Mouse (Mus musculus) heart, postnatal 25 days (tissue): ENCODE results near the gene Grik5. TPM values are rescaled to one million over a fixed set of nuclear protein-coding genes. Genes with fewer than 3 reads are reported as not detected.

Experiments used
- DNase-seq: peaks from one replicate; pipeline ENCODE4 v3.0.0; 2022; ENCODE audit warnings: low spot score
- intact Hi-C: fragments of 180-260 bp; cut with DNase I; formaldehyde crosslinking; loops from one replicate; pipeline ENCODE4 v1.15.1; 2025
- total RNA-seq, 2 experiments: library from RNA; stranded (reverse); gene quantifications; 2 replicates each; pipeline ENCODE4 v1.2.3; 2021

Grik5 gene
- 1 to 10 TPM; 4.5 to 4.8 TPM for total RNA-seq

DNA sequence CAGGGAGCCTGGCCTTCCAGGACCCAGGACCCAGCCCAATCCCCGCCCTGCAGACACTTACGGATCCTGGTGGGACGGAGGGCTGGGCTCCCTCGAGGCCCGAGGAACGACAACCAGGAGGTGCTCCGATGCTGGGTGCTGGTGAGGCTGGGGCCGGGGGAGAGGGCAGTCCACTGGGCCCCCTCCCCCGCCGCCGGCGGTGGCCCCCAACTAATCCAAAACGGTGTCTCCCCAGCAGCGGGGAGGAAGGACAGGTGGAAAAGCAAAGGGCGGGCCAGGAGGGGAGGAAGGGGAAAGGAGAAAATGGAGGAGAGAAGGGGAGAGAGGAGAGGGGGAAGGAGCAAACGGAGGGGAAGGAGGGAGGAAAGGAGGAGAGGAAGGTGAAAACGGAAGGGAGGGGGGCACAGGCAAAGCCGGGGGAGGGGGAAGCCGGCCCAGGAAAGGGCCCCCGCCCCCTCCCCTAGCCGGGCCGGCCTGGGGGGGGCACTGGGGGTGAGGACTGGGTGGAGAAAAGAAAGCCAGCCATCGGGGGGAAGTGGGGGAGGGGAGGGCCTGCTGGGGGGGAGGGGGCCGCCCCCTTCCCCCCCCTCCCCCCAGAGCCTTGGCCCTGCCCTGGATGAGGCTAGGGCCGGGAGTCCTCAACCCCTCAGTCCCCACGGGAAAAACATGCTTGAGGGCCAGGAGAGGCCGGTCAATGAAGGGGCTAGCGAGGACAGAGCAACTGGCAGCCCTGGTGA is at the start of gene Grik5, which contains the start of gene Zfp574:
TSS of gene Grik5 (minus strand) at position 368 of the 737 bp plus-strand sequence.
TSS of gene Zfp574 (plus strand) at position 589 of the 737 bp plus-strand sequence.
- no peak for DNase-seq
- intact Hi-C loops: loop anchor here (10.0 kb wide), 1 partner anchor 187 kb away; the partner anchor contains the start of gene Rps19

DNA sequence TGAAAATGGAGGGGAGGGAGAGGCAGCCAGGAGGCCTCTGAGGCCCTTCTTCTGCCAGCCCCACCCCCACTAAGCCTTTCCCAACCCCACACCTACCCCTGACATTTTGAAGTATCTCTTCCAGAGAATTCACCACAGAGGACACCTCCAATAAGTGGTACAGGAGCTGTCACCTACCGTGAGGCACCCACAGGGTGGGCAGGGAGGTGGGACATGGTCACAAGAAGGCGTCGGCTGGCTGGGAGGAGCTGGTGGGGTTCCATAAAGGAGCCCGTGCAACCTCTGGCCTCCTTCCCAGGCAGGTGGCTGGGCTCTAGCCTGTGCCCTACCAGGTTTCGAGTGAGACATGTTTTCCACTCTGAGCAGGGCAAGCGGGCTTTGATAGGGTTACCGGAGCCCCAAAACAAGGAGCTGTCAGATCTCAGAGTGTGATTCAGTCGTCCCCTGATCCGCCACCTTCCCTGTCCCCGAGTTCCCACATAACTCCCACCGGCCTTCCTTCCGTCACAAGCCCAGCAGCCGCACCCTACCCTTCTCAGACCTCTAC is 49.2 kb upstream of the Grik5 start:
- intact Hi-C loops: no loop called here
- no peak for DNase-seq

DNA sequence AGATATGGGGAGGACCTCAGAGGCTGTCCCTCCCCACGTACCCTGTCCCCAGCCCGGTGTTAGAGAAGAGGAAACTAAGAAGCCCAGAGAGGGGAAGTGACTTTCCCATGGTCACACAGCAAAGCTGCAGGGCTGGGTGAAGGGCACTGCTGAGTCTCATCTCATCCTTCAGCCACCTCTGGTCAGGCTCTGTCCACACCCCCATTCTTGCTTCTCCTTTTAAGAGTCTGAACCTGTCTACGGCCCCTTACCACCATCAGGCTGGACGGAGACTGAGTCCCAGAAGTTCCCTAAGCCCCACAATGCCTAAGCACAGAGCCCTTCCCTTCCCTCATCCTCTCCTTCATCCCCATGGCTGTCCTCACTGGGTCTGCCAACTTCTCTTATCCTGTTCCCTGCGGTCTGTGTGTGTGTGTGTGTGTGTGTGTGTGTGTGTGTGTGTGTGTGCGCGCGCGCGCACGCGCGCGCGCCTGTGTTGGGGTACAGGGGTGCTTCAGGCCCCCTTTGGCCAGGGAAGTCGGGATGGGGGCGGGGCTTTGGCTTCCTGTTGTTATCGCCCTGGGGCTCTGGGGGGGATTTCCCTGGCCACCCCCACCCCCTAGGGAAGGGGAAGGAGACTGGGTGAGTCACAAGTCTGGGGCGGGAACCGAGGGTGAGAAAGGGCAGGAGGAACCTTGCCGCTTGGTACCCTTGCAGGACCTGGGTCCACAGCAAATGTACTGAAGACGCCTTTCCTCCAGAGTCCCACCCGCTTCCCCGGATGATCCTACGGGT is 48.1 kb upstream of the Grik5 start:
- DNase-seq: peak; percentile 14
- intact Hi-C loops: no loop called here

DNA sequence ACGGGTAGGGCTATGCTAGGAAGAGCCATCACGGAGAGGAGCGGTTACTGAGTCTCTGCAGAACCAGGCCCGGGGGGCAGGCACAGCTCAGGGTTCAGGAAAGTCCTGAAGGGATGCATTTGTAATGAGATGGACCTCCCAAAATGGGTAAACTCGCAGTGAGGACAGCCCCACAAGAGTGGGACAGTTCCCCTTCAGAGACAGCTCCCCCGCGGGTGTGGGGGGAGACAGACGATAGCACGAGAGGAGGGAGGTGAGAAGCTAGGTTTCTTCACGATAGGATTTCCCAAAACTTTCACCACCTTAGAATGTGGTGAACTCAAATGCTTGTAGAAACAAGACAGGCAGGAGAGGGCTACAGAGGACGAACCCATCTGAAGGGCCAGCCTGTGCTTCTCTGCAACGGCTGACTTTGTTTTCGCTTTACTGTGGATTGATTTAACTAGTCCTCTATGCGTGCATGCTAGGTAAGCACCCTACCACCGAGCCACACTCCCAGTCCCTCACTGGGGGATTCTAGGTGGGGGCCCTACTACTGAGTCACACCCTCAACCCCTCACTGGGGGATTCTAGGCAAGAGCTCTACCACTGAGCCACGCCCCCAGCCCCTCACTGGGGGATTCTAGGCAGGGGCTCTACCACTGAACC is 40.9 kb upstream of the Grik5 start:
- intact Hi-C loops: no loop called here
- DNase-seq: no peak

DNA sequence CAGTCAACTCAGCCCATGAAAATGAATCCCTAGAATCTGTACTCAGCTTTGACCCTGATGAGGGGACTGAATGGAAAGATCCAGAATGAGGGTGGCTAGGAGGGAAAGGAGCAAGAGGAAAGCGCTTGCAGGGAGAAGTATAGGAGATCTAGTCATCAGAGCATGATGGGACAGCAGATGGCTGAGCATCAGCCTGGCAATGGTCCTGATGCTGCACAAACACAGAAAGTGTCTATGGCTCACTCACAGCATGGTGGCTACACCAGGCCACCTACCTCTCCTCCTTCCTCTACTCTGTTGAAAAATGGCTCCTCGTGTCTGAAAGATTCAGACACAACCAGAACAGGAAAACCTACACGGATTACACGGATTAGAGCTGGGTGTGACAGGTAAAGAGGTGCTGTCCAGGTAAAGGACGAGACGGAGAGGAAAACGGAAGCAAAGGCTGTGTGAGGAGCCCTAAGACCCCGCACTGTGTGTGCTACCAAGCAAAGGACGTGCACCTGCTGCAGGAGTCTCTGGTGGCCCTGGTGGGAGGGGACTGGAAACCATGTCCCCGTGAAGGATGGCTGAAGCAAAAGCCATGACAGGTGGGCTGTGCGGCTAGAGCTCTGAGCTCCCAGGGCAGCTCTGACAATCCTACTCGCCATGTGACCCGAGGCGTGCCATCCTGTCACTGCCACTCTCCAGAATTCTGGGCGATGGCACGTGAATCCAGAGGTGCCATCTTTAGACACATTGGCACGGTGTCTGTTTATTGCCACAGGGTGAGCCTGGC is 40.2 kb upstream of the Grik5 start:
- intact Hi-C loops: no loop called here
- no peak for DNase-seq

DNA sequence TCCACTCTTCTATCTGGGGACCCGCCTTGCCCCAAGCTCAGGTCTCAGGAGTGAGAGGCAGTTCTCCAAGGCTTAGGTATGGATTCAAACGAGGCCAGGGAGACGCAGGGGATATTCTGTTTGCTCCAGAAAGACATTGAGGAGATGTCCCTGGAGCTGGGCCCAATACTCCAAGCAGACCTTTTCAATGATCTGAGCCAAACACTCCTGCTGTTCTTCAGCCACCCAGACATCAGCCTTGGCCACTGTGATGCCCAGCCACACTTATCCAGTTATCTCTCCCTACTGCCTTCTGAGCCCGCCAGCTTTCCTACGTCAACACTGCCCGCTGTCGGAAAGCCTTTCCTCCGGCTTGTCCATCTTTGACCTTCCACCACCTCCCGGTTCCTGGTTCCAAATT is 38.2 kb upstream of the Grik5 start:
- intact Hi-C loops: no loop called here
- DNase-seq: no peak

GRCm38 (mm10) chr7:25109355-25109754 is 37.2 kb upstream of the Grik5 start:
- intact Hi-C loops: no loop called here
- DNase-seq: no peak

GRCm38 (mm10) chr7:25106790-25107502 is 34.8 kb upstream of the Grik5 start:
- intact Hi-C loops: loop anchor here (2.0 kb wide), 1 partner anchor 80 kb away; no protein-coding TSS in a partner anchor
- DNase-seq: no peak

DNA sequence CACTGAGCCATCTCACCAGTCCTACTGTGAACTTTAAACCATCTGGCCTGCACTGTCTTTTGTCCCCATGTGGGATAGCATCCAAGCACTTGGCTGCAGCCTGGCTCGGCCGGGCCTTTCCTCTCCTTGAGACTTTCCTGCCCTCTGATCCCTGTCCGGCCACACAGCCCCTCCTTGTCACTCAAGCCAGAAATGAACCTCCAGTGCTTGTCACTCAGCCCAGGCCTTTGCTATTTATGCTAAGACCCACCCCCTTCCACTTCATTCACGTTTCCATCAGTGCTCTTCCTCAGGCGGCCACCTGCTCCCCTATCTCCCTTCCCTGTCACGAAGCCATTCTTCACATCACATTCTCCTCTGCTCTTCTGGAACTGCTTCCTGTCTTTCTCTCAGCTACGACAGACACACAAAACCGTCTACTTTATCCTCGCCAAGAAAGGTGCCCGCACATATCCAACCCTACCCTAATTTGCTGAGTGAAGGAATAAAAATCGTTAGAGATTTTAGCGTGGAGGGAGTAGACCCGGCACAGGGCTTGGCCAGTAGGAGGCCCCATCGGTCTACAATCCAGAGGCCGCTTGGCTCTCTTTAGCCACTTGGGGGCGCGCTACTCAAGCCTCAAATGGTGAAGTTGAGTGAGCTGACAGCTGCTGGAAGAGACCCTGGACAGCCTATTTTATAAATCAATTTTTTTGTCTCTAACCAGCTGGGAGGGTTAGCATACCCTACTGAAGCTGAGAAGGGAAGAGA is 33.4 kb upstream of the Grik5 start:
- DNase-seq: peak; percentile 31
- intact Hi-C loops: loop anchor here (2.0 kb wide), 1 partner anchor 81 kb away; no protein-coding TSS in a partner anchor

DNA sequence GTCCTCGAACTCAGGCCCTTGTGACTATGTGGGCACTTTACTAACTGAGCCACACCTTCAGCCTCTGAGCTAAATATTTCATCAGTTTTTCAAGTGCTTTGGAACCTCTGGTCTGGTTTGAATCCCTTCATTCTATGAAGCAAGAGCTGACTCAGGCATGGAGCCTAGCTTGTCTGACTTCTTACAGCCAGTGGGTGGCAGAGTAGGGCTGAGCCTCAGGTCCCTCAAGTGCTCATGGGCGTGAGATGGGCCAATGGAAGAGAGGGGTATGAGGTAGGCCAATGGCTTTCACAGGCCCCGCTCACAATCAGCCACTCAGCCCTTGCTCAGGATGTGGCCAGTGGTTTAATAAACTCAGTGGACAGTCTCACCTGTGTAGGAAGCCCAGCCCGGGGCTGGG is 27.4 kb upstream of the Grik5 start:
- intact Hi-C loops: no loop called here
- no peak for DNase-seq

GRCm38 (mm10) chr7:25098169-25098568 is 26.0 kb upstream of the Grik5 start:
- DNase-seq: no peak
- intact Hi-C loops: no loop called here

- DNase-seq: no peak
- intact Hi-C loops: no loop called here
Observed at GRCm38 (mm10) chr7:25089875-25090274, 17.7 kb upstream of the Grik5 start.

DNA sequence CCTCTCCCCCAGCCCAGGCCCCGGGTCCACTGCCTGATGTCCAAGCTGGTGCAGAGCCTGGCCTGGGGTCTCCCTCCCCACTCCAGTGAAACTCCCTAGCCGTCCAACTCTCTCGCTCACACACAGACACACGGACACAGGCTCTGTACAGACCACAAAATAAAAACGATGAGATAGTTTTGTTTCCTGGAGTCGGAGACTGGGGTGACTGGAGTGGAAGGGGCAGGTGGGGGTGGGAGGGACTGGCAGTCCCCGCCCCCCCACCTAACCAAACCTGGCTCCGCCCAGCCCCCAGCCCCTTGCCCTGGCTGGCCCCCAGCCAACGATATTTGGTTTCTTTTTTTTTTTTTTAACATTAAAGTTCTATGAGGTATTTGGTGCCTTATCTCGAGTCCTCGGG is 16.8 kb upstream of the Grik5 start:
- intact Hi-C loops: no loop called here

DNA sequence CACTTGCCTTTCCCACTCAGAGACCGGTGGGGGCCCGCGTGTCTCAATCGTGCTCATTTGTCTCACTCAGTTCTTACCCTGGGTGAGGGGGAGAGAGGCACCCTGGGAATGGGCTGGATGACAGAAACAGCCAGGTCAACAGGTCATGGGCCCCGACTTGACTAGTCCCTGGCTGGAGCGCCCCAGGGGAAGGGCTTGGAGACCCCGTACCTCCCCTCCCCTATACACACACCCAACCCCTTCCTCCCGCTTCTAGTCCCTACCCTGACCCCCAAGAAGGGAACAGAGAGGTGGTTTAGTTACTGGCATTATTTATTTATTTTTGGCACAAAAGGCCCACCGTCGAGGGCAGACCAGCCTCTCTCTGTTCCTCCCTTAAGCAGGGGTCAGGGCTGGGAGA is 16.4 kb upstream of the Grik5 start:
- no peak for DNase-seq
- intact Hi-C loops: no loop called here

More for the DNA sequence above, 16.8 kb upstream of the Grik5 start:
- DNase-seq: no peak

GRCm38 (mm10) chr7:25087972-25088371 is 15.8 kb upstream of the Grik5 start:
- intact Hi-C loops: no loop called here
- DNase-seq: no peak

DNA sequence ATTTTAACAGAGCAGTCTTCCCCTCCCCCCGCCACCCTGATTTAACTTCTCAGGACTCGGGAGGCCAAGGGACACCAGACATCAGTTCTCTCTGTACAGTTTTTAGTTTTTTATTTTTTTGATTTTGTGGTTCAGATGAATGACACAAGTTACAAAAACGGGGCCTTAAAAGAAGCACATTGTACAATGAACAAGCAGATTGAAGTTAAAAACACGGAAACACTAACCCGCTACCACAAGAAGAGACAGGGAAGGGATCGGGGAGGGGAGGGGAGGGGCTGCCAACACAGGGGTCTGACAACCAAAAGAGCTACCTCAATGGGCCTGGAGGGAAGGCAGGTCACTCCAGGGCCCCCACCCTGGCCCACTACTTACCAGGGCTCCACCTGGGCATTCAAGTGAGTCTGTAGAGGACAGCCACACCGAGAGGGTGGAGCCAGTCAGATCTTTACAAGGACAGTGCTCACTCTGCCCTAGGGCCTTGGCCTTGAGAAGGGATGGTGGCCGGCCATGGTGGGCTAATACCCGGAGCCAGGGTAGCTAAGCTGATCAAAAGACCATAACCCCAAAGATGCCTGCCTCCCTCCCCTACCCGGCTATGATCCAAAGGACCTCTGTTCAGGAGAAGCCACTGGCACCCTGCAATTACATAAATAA is 15.2 kb upstream of the Grik5 start:
- intact Hi-C loops: no loop called here
- no peak for DNase-seq

DNA sequence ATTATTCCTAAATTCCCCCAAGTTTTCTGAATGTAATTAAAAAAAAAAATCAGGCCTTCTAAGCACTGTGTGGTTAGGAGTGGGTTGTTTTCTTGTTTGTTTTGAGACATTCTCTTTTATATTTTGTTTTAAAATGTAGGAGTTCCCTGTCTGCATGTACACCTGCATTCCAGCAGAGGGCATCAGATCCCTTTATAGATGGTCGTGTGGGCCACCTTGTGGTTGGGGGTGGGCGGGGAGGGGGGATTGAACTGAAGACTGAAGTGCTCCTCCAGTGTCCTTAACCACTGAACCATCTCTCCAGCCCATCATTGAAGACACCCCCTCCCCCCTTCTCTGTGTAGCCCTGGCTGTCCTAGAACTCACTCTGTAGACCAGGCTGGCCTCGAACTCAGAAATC is 14.5 kb upstream of the Grik5 start:
- no peak for DNase-seq
- intact Hi-C loops: no loop called here

- DNase-seq: no peak
- intact Hi-C loops: no loop called here
Observed at GRCm38 (mm10) chr7:25084621-25085020, 12.5 kb upstream of the Grik5 start.
